ENCODE assay signal across 8 mouse cellular contexts in the genomic region with DNA sequence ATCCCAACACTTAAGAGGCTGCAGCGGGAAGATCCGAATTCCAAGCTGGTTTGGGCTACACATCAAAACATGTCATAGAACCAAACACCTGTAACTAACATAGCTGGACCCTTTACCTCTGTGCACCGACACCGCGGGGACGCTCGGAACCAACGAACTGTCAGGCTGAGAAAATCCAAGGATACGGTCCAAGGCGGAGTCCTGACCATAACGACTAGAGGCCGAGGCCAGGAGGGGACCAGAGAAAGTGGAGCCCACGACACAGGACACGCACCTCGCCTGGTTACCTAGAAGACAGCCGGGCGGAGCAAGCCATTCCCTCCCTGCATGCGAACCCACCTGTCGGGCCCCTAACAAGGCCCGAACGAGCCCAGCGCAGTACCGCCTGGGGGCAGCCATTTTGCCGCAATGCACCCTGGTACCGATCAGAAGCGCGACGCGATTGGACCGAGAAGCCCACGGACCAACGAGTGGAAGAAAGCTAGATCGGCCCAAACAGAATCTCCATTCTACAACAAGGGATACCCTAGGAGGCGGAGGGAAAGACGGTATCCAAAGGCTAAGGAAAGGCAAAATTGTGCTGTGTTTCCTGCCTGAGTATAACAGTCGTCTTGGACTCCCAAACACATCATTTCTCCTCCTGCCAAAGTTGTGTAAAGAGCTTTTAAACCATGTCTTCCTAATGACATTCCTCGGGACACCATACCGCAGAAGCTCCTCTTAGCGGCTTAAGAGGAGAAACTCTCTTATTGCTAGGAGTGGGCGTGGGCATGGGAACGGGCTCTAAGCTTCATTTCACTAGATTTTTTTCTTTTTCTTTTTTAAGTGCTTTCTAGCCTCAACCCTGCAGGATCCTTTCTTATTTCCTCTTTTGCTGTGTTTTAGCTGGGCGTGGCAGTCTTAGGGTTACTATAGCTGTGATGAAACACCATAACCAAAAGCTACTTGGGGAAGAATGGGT. TPM values are rescaled to one million over a fixed set of nuclear protein-coding genes. Genes with fewer than 3 reads are reported as not detected.
DNase-seq lines count a peak whose midpoint lies in the region; ATAC-seq and TF ChIP-seq lines count a peak whose summit lies in the region.

A gene (minus strand): TSS at position 423 of the 961 bp plus-strand sequence.

- peak; percentile 78; the same call in 1 of the 2 replicates for TF ChIP-seq POLR2A in brain, embryonic 14.5 days (IDR thresholded peaks at IDR 0.05; ENCODE audit: borderline replicate concordance, extremely low read depth, insufficient read depth, insufficient read length, poor library complexity, severe bottlenecking)

- peak within 1 kb of the TSS; percentile 84 for H3K9ac ChIP-seq in heart, embryonic 12.5 days
- peak within 1 kb of the TSS; percentile 82 for H3K9ac ChIP-seq in kidney, postnatal 0 days (ENCODE audit: low read depth, low read length)
- peak within 1 kb of the TSS; percentile 80 for H3K9ac ChIP-seq in liver, embryonic 11.5 days (ENCODE audit: low read depth, low read length)
- H3K9ac ChIP-seq in stomach, embryonic 15.5 days, result peak within 1 kb of the TSS; percentile 55

- DNase-seq in brain, embryonic 14.5 days (ENCODE audit: low read depth), result peak; percentile 96
- peak; percentile 95 for DNase-seq in kidney, postnatal 0 days (ENCODE audit: low spot score)
- peak; percentile 79 for DNase-seq in liver, embryonic 11.5 days (ENCODE audit: low spot score)
- peak; percentile 59 to 69 for DNase-seq in natural killer cell, adult 2 months (ENCODE audit: low spot score in 2 of 2)

- H3K36me3 ChIP-seq in C2C12 (ENCODE audit: control insufficient read depth, insufficient read depth), result peaks cover 27% of the 10 kb centered on the region
- peaks cover 28% of the 10 kb centered on the region for H3K36me3 ChIP-seq in heart, embryonic 12.5 days
- no peaks in the 10 kb centered on the region for H3K36me3 ChIP-seq in kidney, postnatal 0 days (ENCODE audit: insufficient read depth, low read length)
- H3K36me3 ChIP-seq in liver, embryonic 11.5 days (ENCODE audit: control insufficient read depth, insufficient read depth, low read length), result peaks cover 7% of the 10 kb centered on the region; the same call in 1 of the 2 replicates
- H3K36me3 ChIP-seq in stomach, embryonic 15.5 days, result peaks cover 16% of the 10 kb centered on the region

- 1% methylated on average over 42 of the region's 42 CpGs for WGBS in heart, embryonic 12.5 days
- WGBS in kidney, postnatal 0 days, result 1% methylated on average over 42 of the region's 42 CpGs
- WGBS in liver, embryonic 11.5 days, result 1% methylated on average over 42 of the region's 42 CpGs
- 1% methylated on average over 42 of the region's 42 CpGs for WGBS in stomach, embryonic 15.5 days

- H3K4me1 ChIP-seq in heart, embryonic 12.5 days (replicated peaks), result peaks cover 19% of the 10 kb centered on the region
- 0 out of 2 replicates have a peak, but pooled peaks cover 3% of the 10 kb centered on the region for H3K4me1 ChIP-seq in kidney, postnatal 0 days (replicated peaks; ENCODE audit: insufficient read depth, low read length)
- peaks cover 12% of the 10 kb centered on the region for H3K4me1 ChIP-seq in liver, embryonic 11.5 days (replicated peaks; ENCODE audit: control insufficient read depth, insufficient read depth, low read length)
- peaks cover 3% of the 10 kb centered on the region; the same call in 1 of the 2 replicates for H3K4me1 ChIP-seq in stomach, embryonic 15.5 days

- peaks cover 10% of the 10 kb centered on the region for H3K79me3 ChIP-seq in C2C12 (ENCODE audit: low read depth)

- H3K27me3 ChIP-seq in C2C12 (ENCODE audit: control insufficient read depth, insufficient read depth, insufficient read length), result no peaks in the 10 kb centered on the region
- H3K27me3 ChIP-seq in heart, embryonic 12.5 days (replicated peaks), result no peaks in the 10 kb centered on the region
- no peaks in the 10 kb centered on the region for H3K27me3 ChIP-seq in kidney, postnatal 0 days (ENCODE audit: insufficient read depth, low read length)
- no peaks in the 10 kb centered on the region for H3K27me3 ChIP-seq in liver, embryonic 11.5 days (replicated peaks; ENCODE audit: control insufficient read depth, insufficient read depth, low read length)
- H3K27me3 ChIP-seq in stomach, embryonic 15.5 days (replicated peaks), result no peaks in the 10 kb centered on the region

- no peaks in the 10 kb centered on the region for H3K9me3 ChIP-seq in heart, embryonic 12.5 days (replicated peaks)
- H3K9me3 ChIP-seq in kidney, postnatal 0 days (replicated peaks; ENCODE audit: low read length), result no peaks in the 10 kb centered on the region
- H3K9me3 ChIP-seq in liver, embryonic 11.5 days (ENCODE audit: control insufficient read depth, low read length), result no peaks in the 10 kb centered on the region
- H3K9me3 ChIP-seq in stomach, embryonic 15.5 days, result no peaks in the 10 kb centered on the region

- peak; percentile 97 for ATAC-seq in erythroid progenitor cell, adult 5-6 weeks (replicated peaks; ENCODE audit: low FRiP score, poor library complexity, severe bottlenecking)
- ATAC-seq in heart, embryonic 12.5 days (ENCODE audit: insufficient number of reproducible peaks, low FRiP score), result peak; percentile 83
- peak; percentile 90 for ATAC-seq in kidney, postnatal 0 days (replicated peaks; ENCODE audit: low FRiP score, low read depth)
- peak; percentile 86 for ATAC-seq in liver, embryonic 11.5 days (replicated peaks; ENCODE audit: low FRiP score)
- ATAC-seq in stomach, embryonic 15.5 days (ENCODE audit: insufficient read depth, low FRiP score, low read depth), result peak; percentile 93

- TF ChIP-seq CTCF in C2C12 (IDR thresholded peaks at IDR 0.05; ENCODE audit: control insufficient read depth, insufficient read depth, insufficient read length), result no peak
- TF ChIP-seq CTCF in brain, embryonic 14.5 days (IDR thresholded peaks at IDR 0.05; ENCODE audit: borderline replicate concordance, extremely low read depth, insufficient read depth, insufficient read length), result no peak
- no peak; the same call in 1 of the 2 replicates for TF ChIP-seq CTCF in kidney, postnatal 0 days (IDR thresholded peaks at IDR 0.05; ENCODE audit: low read depth)

- peak within 1 kb of the TSS; percentile 84 for H3K4me3 ChIP-seq in C2C12 (ENCODE audit: insufficient read depth, poor library complexity, severe bottlenecking)
- H3K4me3 ChIP-seq in heart, embryonic 12.5 days, result peak within 1 kb of the TSS; percentile 85
- peak within 1 kb of the TSS; percentile 94 for H3K4me3 ChIP-seq in kidney, postnatal 0 days (replicated peaks; ENCODE audit: low read depth, low read length)
- peak within 1 kb of the TSS; percentile 76 for H3K4me3 ChIP-seq in liver, embryonic 11.5 days (ENCODE audit: low read depth, low read length)
- peak within 1 kb of the TSS; percentile 87 for H3K4me3 ChIP-seq in stomach, embryonic 15.5 days (replicated peaks)

- peak within 1 kb of the TSS; percentile 93 for H3ac ChIP-seq in C2C12 (ENCODE audit: control insufficient read depth, insufficient read length, low read depth)

- H3K4me2 ChIP-seq in heart, embryonic 12.5 days, result peak within 1 kb of the TSS; percentile 77
- H3K4me2 ChIP-seq in kidney, postnatal 0 days (ENCODE audit: low read length), result peak within 1 kb of the TSS; percentile 74
- peak within 1 kb of the TSS; percentile 79 for H3K4me2 ChIP-seq in liver, embryonic 11.5 days
- H3K4me2 ChIP-seq in stomach, embryonic 15.5 days, result peak within 1 kb of the TSS; percentile 66

- peak within 1 kb of the TSS; percentile 48; the same call in 1 of the 2 replicates for H3K27ac ChIP-seq in heart, embryonic 12.5 days (ENCODE audit: poor library complexity, severe bottlenecking)
- peak within 1 kb of the TSS; percentile 20 for H3K27ac ChIP-seq in kidney, postnatal 0 days
- peak within 1 kb of the TSS; percentile 56 for H3K27ac ChIP-seq in liver, embryonic 11.5 days (ENCODE audit: low read depth, low read length)
- H3K27ac ChIP-seq in stomach, embryonic 15.5 days, result peak within 1 kb of the TSS; percentile 78

- H3K79me2 ChIP-seq in C2C12 (ENCODE audit: control insufficient read depth, insufficient read depth), result peaks cover 16% of the 10 kb centered on the region

TF ChIP-seq in C2C12, 6 proteins besides CTCF, POLR2A, EP300 and RAD21:
- TF ChIP-seq MYOG (IDR thresholded peaks at IDR 0.05; ENCODE audit: control insufficient read depth, extremely low read depth, insufficient read length) (no peak), FOSL1 (IDR thresholded peaks at IDR 0.05; ENCODE audit: insufficient read depth, low read length, poor library complexity, severe bottlenecking) (no peak), MYOD1 (IDR thresholded peaks at IDR 0.05; ENCODE audit: control insufficient read depth, insufficient read length, low read depth) (no peak), USF1 (IDR thresholded peaks at IDR 0.05; ENCODE audit: low read depth) (no peak), MAX (IDR thresholded peaks at IDR 0.05) (no peak), CEBPB (IDR thresholded peaks at IDR 0.05; ENCODE audit: low read depth) (no peak)

RNA-seq across cellular contexts. Expression of the gene that starts here (rescaled TPM):
- polyA plus RNA-seq in C2C12 (2012; fragmentation: generic; extraction: Trizol), result 21.5 TPM
- 31.5 and 40.6 TPM in 2 replicates for polyA plus RNA-seq in brain, embryonic 14.5 days (2012; rRNA removed)
- 4.0 and 5.0 TPM in 2 replicates for total RNA-seq in erythroid progenitor cell, adult 5-6 weeks (2015; ENCODE audit: low replicate concordance)
- total RNA-seq in erythroid progenitor cell, adult 5-6 weeks (2017; ENCODE audit: low replicate concordance), result 3.6 and 6.7 TPM in 2 replicates
- 22.6 and 23.7 TPM in 2 replicates for polyA plus RNA-seq in heart, embryonic 12.5 days (2016; fragmentation: Nextera tagmentation; extraction: Ambion mirVana)
- polyA plus RNA-seq in kidney, postnatal 0 days (2015; fragmentation: Nextera tagmentation; extraction: Ambion mirVana), result 25.0 and 26.9 TPM in 2 replicates
- 39.0 and 40.8 TPM in 2 replicates for polyA plus RNA-seq in liver, embryonic 11.5 days (2014; fragmentation: Nextera tagmentation; extraction: Ambion mirVana)
- 26.5 and 30.6 TPM in 2 replicates for polyA plus RNA-seq in stomach, embryonic 15.5 days (2015; fragmentation: Nextera tagmentation; extraction: Ambion mirVana)

Comparison
In these comparisons a context has a peak if more than half of its experiments do, and no peak if none do; other contexts are left out.
1. Peak in every context shown above with its lines: DNase-seq, ATAC-seq, H3K4me3 ChIP-seq and H3K27ac ChIP-seq.
2. H3K27ac ChIP-seq: peak in every context shown above with its lines; median percentile 78 in stomach, embryonic 15.5 days; 56 in liver, embryonic 11.5 days; 48 in heart, embryonic 12.5 days; 20 in kidney, postnatal 0 days.